22 mouse cellular contexts compared by ENCODE assay signal in genomic region chr1:73438385-73438784, GRCm38 (mm10).
DNase-seq lines count a peak whose midpoint lies in the region; ATAC-seq lines count a peak whose summit lies in the region.
"Had no signal": no experiment of that assay in that cellular context is flagged by ENCODE, and none has a peak within 500 bp of the region (broad histone marks: within the 10 kb centered on the region; RNA-seq: fewer than 3 reads in every experiment).

No protein-coding gene starts in this region.

- H3K27ac ChIP-seq in kidney, embryonic 15.5 days: no peak overlapping the region
- H3K27ac ChIP-seq in intestine, embryonic 15.5 days: 0 out of 2 replicates have a peak overlapping the region, but pooled peaks have one; percentile 11
- no peak overlapping the region for H3K27ac ChIP-seq in hindbrain, embryonic 12.5 days
- H3K27ac ChIP-seq: embryonic facial prominence, embryonic 13.5 days; midbrain, embryonic 13.5 days had no signal

- DNase-seq in heart, adult 11 months: peak; percentile 64
- no peak for DNase-seq in heart, postnatal 4 days
- DNase-seq in kidney, postnatal 14 days: peak; percentile 35
- peak; percentile 54 for DNase-seq in embryo, embryonic 10.5 days (ENCODE audit: low spot score)
- DNase-seq in frontal cortex, postnatal 14 days (ENCODE audit: low spot score in 2 of 2): no peak
- DNase-seq: adrenal gland, postnatal 10 days; cerebellum, adult 8-10 months; cerebellum, postnatal 36 days; gastrocnemius, postnatal 10 days; heart, postnatal 10 days; lung, adult 18-20 months; lung, postnatal 14 days; thymus, postnatal 14 days had no signal

- no peaks in the 10 kb centered on the region for H3K9me3 ChIP-seq in kidney, embryonic 15.5 days (replicated peaks)
- no peaks in the 10 kb centered on the region for H3K9me3 ChIP-seq in intestine, embryonic 15.5 days
- no peaks in the 10 kb centered on the region for H3K9me3 ChIP-seq in hindbrain, embryonic 12.5 days (replicated peaks)
- H3K9me3 ChIP-seq: embryonic facial prominence, embryonic 13.5 days; midbrain, embryonic 13.5 days; neural tube, embryonic 13.5 days had no signal

- no peak overlapping the region for H3K9ac ChIP-seq in kidney, embryonic 15.5 days
- H3K9ac ChIP-seq in intestine, embryonic 15.5 days: no peak overlapping the region
- H3K9ac ChIP-seq in hindbrain, embryonic 12.5 days: no peak overlapping the region
- H3K9ac ChIP-seq: embryonic facial prominence, embryonic 13.5 days; heart, embryonic 12.5 days; midbrain, embryonic 13.5 days; neural tube, embryonic 13.5 days had no signal

- H3K36me3 ChIP-seq in kidney, embryonic 15.5 days: no peaks in the 10 kb centered on the region
- H3K36me3 ChIP-seq in intestine, embryonic 15.5 days: no peaks in the 10 kb centered on the region
- no peaks in the 10 kb centered on the region for H3K36me3 ChIP-seq in hindbrain, embryonic 12.5 days
- H3K36me3 ChIP-seq: embryonic facial prominence, embryonic 13.5 days; heart, embryonic 12.5 days; midbrain, embryonic 13.5 days; neural tube, embryonic 13.5 days had no signal

- WGBS in kidney, embryonic 15.5 days: 14% methylated on average over 8 of the region's 8 CpGs
- whole genome bisulfite sequencing in intestine, embryonic 15.5 days: 20% methylated on average over 8 of the region's 8 CpGs
- WGBS in hindbrain, embryonic 12.5 days: 64% methylated on average over 8 of the region's 8 CpGs

- no peak overlapping the region for H3K4me2 ChIP-seq in kidney, embryonic 15.5 days
- H3K4me2 ChIP-seq in intestine, embryonic 15.5 days (replicated peaks): no peak overlapping the region
- H3K4me2 ChIP-seq in hindbrain, embryonic 12.5 days (replicated peaks): no peak overlapping the region
- H3K4me2 ChIP-seq: embryonic facial prominence, embryonic 13.5 days; heart, embryonic 12.5 days; liver, embryonic 11.5 days; midbrain, embryonic 13.5 days; neural tube, embryonic 13.5 days had no signal

- no peak for ATAC-seq in kidney, embryonic 15.5 days (replicated peaks; ENCODE audit: low FRiP score)
- no peak for ATAC-seq in intestine, embryonic 15.5 days
- no peak for ATAC-seq in hindbrain, embryonic 12.5 days (ENCODE audit: low FRiP score)
- ATAC-seq: forebrain, embryonic 14.5 days; midbrain, embryonic 13.5 days had no signal

- H3K27me3 ChIP-seq in kidney, embryonic 15.5 days: 0 out of 2 replicates have a peak, but pooled peaks cover 2% of the 10 kb centered on the region
- H3K27me3 ChIP-seq in intestine, embryonic 15.5 days (replicated peaks): no peaks in the 10 kb centered on the region
- H3K27me3 ChIP-seq in hindbrain, embryonic 12.5 days: no peaks in the 10 kb centered on the region
- H3K27me3 ChIP-seq: embryonic facial prominence, embryonic 13.5 days; heart, embryonic 12.5 days; midbrain, embryonic 13.5 days; neural tube, embryonic 13.5 days had no signal

- peaks cover 9% of the 10 kb centered on the region for H3K4me1 ChIP-seq in kidney, embryonic 15.5 days
- no peaks in the 10 kb centered on the region; the same call in 1 of the 2 replicates for H3K4me1 ChIP-seq in intestine, embryonic 15.5 days (replicated peaks)
- H3K4me1 ChIP-seq in hindbrain, embryonic 12.5 days: no peaks in the 10 kb centered on the region
- H3K4me1 ChIP-seq: heart, embryonic 12.5 days had no signal

- H3K4me3 ChIP-seq in kidney, embryonic 15.5 days (replicated peaks): no peak overlapping the region
- H3K4me3 ChIP-seq in intestine, embryonic 15.5 days (replicated peaks): no peak overlapping the region
- H3K4me3 ChIP-seq in hindbrain, embryonic 12.5 days: no peak overlapping the region
- H3K4me3 ChIP-seq: embryonic facial prominence, embryonic 13.5 days; heart, embryonic 12.5 days; midbrain, embryonic 13.5 days; neural tube, embryonic 13.5 days had no signal

Comparison
In these comparisons a context has a peak if more than half of its experiments do, and no peak if none do; other contexts are left out.
1. DNase-seq: peak in heart, adult 11 months (single experiment), kidney, postnatal 14 days (single experiment) and embryo, embryonic 10.5 days (single experiment); none in heart, postnatal 4 days (single experiment) and frontal cortex, postnatal 14 days (0 of 2).